Mouse (Mus musculus) T-helper 17 cell (primary cell): ENCODE data around the gene Ugt2a2.
"Not testable (repeated sequence)": the region's sequence is repeated elsewhere in the genome, so short reads cannot be mapped to it uniquely, and the experiment has no call there.

Source experiments
- in situ Hi-C, 2 experiments: fragments of 300-600 bp; cut with MboI, MseI; formaldehyde crosslinking; loops; 1 replicate in 1 of 2; 2 replicates in 1 of 2; pipeline ENCODE4 v1.15.1; 2025; ENCODE audit warnings: high pct_unique_total_duplicates in 2 of 2

The Ugt2a2 gene

GRCm38 (mm10) chr5:87482160-87482559 is at the start of gene Ugt2a2:
TSS of gene Ugt2a2 (minus strand) at chr5:87482260.
- in situ Hi-C loops: no loop called here

DNA sequence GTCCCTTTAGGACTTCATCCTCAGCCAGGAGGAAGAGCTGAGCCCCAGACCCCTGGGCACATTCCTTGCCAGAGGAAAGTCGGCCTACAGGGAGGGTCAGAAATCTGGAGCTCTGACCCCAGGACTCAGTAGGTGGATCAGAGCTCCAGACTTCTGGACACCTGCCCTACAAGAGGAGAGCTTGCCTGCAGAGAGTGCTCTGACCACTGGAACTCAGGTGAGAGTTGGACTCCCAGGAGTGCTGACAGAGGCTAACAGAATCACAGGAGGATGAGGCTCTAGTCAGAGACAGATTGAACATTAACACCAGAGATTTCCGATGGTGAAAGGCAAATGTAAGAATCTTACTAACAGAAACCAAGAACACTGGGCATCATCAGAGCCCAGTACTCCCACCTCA is 41.5 kb upstream of the Ugt2a2 start:
- in situ Hi-C loops: not testable (repeated sequence)

- in situ Hi-C loops: no loop called here
Observed at GRCm38 (mm10) chr5:87505776-87506458, 23.9 kb upstream of the Ugt2a2 start.

- in situ Hi-C loops: no loop called here
Observed at GRCm38 (mm10) chr5:87502687-87503086, 20.6 kb upstream of the Ugt2a2 start.

- in situ Hi-C loops: no loop called here
Observed at GRCm38 (mm10) chr5:87499341-87499740, 17.3 kb upstream of the Ugt2a2 start.

DNA sequence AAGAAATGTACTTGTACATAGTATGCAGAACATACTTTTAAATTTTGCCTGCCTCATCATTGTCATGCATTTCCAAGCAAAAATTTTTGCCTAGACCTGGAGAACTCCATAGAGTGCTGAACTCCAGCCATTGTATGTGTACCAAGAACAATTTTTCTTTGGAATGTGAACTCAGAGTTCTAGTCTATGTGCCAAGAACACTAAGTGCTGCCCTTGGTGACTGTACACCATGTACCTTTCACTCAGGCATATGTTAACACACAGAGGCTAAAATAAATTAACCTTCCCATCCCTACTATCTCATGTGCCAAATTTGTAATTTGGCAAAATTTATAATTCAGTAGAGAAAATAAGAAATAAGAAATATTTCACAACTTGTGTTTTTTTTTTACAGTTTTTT is 16.9 kb upstream of the Ugt2a2 start:
- in situ Hi-C loops: no loop called here

GRCm38 (mm10) chr5:87490771-87491170 is 8.7 kb upstream of the Ugt2a2 start, which contains the start of gene Ugt2a1:
TSS of gene Ugt2a1 (minus strand) at chr5:87490871.
- in situ Hi-C loops: no loop called here

- in situ Hi-C loops: not testable (repeated sequence)
Observed at GRCm38 (mm10) chr5:87486706-87487105, 4.6 kb upstream of the Ugt2a2 start, which contains the start of gene Gm43638. TSS of gene Gm43638 (minus strand) at chr5:87486806.

- in situ Hi-C loops: no loop called here
Observed at GRCm38 (mm10) chr5:87458810-87459209, 23.2 kb downstream of the Ugt2a2 start.

DNA sequence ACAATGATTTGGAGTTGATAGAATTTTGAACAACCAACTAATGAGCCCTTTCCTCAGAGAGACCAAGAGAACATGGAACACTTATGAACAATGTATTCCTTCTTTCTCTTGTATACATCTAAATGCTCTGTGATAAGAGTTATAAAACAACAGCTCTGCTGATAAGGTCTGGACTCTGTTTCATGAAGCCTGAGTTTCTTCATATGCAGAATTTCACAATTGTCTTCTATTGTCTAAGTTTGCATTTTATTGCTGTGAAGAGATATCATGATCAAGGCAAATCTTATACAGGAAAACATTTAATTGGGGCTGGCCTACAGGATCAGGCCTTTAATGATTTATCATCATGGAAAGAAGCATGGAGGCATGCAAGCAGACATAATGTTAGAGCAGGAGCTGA is 24.4 kb downstream of the Ugt2a2 start:
- in situ Hi-C loops: no loop called here

- in situ Hi-C loops: no loop called here
Observed at GRCm38 (mm10) chr5:87456216-87456850, 25.7 kb downstream of the Ugt2a2 start.

GRCm38 (mm10) chr5:87455519-87455918 is 26.5 kb downstream of the Ugt2a2 start:
- in situ Hi-C loops: no loop called here

DNA sequence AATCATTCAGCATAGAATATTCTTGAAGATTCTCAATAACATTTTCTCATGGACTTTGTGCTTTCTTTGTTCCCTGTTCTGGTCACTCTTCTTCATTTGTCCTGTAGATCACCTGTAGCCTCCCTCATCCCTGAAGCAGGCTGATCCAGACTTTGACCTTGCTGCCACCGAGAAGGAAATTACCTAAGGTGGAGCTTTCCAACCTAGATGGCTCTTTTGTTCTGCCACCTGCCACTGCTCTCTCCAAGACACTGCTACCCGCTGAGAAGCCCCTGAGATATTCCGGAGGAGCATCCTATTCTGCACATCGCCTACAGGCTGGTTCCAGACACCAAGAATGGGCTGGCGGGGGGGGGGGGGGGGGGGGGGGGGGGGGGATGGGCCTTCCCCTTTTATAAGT is 29.5 kb downstream of the Ugt2a2 start:
- in situ Hi-C loops: not testable (repeated sequence)

- in situ Hi-C loops: no loop called here
Observed at GRCm38 (mm10) chr5:87436264-87436663, 45.8 kb downstream of the Ugt2a2 start.

DNA sequence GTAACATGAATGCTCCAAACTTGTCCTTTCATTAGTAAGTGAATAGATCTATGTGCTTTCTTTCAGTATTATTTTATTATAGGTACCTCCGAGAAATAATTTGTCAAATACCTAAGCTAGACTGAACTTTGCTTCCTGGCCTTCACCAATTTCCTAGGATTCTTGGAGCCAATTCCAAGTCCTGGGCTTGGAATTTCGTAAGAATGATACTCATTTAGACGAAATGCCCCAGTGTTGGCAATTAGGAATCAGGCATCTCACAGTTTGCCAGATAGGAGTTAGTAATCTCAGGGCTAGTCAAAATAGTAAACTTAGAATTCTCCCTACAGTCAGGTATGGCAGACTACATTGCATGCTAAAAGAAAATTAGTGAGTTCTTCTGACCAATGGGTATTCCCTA is 56.4 kb downstream of the Ugt2a2 start:
- in situ Hi-C loops: no loop called here

DNA sequence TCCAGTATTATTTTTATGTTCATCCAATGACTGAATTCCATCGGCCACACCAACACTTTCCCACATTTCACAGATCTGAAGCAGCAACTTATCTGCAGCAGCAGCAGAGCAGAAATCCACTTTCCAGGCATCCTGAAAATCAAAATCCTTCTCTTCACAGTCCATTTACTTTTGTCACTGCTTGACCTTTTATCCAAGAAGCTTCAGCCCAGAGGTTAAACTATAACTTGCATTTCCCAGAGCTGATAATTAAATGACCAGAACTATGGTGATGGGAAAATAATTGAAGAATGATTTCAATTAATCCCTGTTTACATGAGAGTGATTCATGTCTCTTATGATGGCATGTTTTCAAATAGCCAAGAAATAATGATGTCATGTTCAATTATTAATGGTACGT is 58.0 kb downstream of the Ugt2a2 start, which contains the start of gene Ugt2b38:
Ugt2b38 (minus strand) TSS at position 163 of the 400 bp plus-strand sequence.
- in situ Hi-C loops: loop anchor here in 1 of 2 experiments (5.0 kb wide), 1 partner anchor 287 kb away; no protein-coding TSS in a partner anchor
